Mouse (Mus musculus) heart, postnatal 0 days (tissue): ENCODE results near the gene Cdh22.

ENCODE experiments used
- CTCF ChIP-seq: IDR thresholded peaks from 2 replicates; pipeline ENCODE4 v1.5.1; 2016; ENCODE audit warnings: antibody characterized with exemption, control low read depth, low read depth
- EP300 ChIP-seq: IDR thresholded peaks from 2 replicates; pipeline ENCODE4 v1.6.1; 2016; ENCODE audit warnings: antibody characterized with exemption, low read depth

DNA sequence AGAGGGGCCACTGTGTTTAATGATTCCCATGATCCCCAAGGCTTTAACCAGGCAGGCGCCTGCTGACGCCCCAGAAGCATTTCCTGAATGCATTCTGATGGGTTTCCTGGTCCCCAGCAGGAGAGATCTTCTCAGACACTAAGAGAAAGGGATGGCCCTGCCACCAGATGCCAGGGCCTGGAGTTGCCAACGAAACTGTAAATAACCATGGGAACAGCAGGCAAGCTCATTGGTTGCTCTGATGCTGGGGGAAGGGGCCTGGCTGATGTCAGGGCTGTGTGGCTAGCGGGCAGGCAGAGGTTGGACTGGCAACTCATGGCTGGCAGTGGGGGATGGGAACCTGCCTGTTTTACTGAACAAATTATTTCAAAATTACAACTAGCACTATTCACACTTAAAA is 38.9 kb upstream of the Cdh22 start:
- TF ChIP-seq CTCF = no peak
- no peak for TF ChIP-seq EP300
